Mouse (Mus musculus) hindbrain, embryonic 16.5 days (tissue): Measurements from ENCODE around the gene Sugct. TPM values are rescaled to one million over a fixed set of nuclear protein-coding genes. Genes with fewer than 3 reads are reported as not detected.

Experiments used
- ATAC-seq: fragments of 200-750 bp; cut with Nextera tagmentation; 2 replicates; pipeline ENCODE4 v1.8.0; 2017; ENCODE audit warnings: moderate TSS enrichment, moderate library complexity
- H3K27ac ChIP-seq: fragments of 300-500 bp; sonication (generic); 2 replicates; pipeline ENCODE4 v1.5.1; 2014; ENCODE audit warnings: low read depth, mild to moderate bottlenecking, control low read depth, low read length, moderate library complexity
- H3K27me3 ChIP-seq: fragments of 300-500 bp; sonication (generic); replicated peaks from 2 replicates; pipeline ENCODE4 v1.6.1; 2014; ENCODE audit warnings: low read length; ENCODE audit not compliant: control insufficient read depth, insufficient read depth
- H3K36me3 ChIP-seq: fragments of 300-500 bp; sonication (generic); 2 replicates; pipeline ENCODE4 v1.6.1; 2014; ENCODE audit warnings: mild to moderate bottlenecking, low read length, moderate library complexity, mixed read lengths; ENCODE audit not compliant: control insufficient read depth, insufficient read depth
- H3K4me1 ChIP-seq: fragments of 300-500 bp; sonication (generic); 2 replicates; pipeline ENCODE4 v1.6.1; 2014; ENCODE audit warnings: low read depth, low read length; ENCODE audit not compliant: control insufficient read depth, insufficient read depth
- H3K4me2 ChIP-seq: fragments of 300-500 bp; sonication (generic); 2 replicates; pipeline ENCODE4 v1.6.1; 2014; ENCODE audit warnings: mild to moderate bottlenecking, low read length, control low read depth, moderate library complexity
- H3K4me3 ChIP-seq: fragments of 300-500 bp; sonication (generic); 2 replicates; pipeline ENCODE4 v1.5.1; 2014; ENCODE audit warnings: mild to moderate bottlenecking, low read length, control low read depth, moderate library complexity
- H3K9ac ChIP-seq: fragments of 300-500 bp; sonication (generic); 2 replicates; pipeline ENCODE4 v1.6.1; 2014; ENCODE audit warnings: low read depth, mild to moderate bottlenecking, control low read depth, low read length, moderate library complexity
- H3K9me3 ChIP-seq: fragments of 300-500 bp; sonication (generic); 2 replicates; pipeline ENCODE4 v1.6.1; 2014; ENCODE audit warnings: mild to moderate bottlenecking, low read length, moderate library complexity; ENCODE audit not compliant: control insufficient read depth
- WGBS: fragments of 180-500 bp; shearing (Covaris S2); extraction: QIAGEN DNeasy Blood & Tissue Kit; methylation state at CpG from one replicate; pipeline ENCODE4 v1.1.7; 2014; 5-methylcytosine and 5-hydroxymethylcytosine counted together
- polyA plus RNA-seq: library from polyadenylated mRNA; unstranded; fragments of >200 nt; fragmentation: Nextera tagmentation; extraction: Ambion mirVana; gene quantifications from 2 replicates; pipeline ENCODE4 v1.2.1, GENCODE M21; 2015

Sugct gene
- polyA plus RNA-seq, 1 experiment from 2014 or later, result 3.6 TPM

GRCm38 (mm10) chr13:17038341-17038740 is 657.0 kb downstream of the Sugct start:
- no peaks in the 10 kb centered on the region for H3K27me3 ChIP-seq
- no peak for ATAC-seq
- no peaks in the 10 kb centered on the region for H3K4me1 ChIP-seq
- H3K36me3 ChIP-seq, result no peaks in the 10 kb centered on the region
- no peak overlapping the region for H3K4me3 ChIP-seq
- no peaks in the 10 kb centered on the region for H3K9me3 ChIP-seq
- H3K9ac ChIP-seq, result no peak overlapping the region
- WGBS, result 85% methylated on average over 4 of the region's 4 CpGs
- H3K27ac ChIP-seq, result no peak overlapping the region
- no peak overlapping the region for H3K4me2 ChIP-seq

GRCm38 (mm10) chr13:17037899-17038298 is 657.5 kb downstream of the Sugct start:
- Histone ChIP-seq H3K4me3 (no peak overlapping the region), H3K4me2 (no peak overlapping the region), H3K9ac (no peak overlapping the region), H3K27ac (no peak overlapping the region), H3K9me3 (no peaks in the 10 kb centered on the region), H3K27me3 (no peaks in the 10 kb centered on the region), H3K4me1 (no peaks in the 10 kb centered on the region), H3K36me3 (no peaks in the 10 kb centered on the region)
- 81% methylated on average over 3 of the region's 3 CpGs for WGBS
- ATAC-seq, result no peak

- no peaks in the 10 kb centered on the region for H3K4me1 ChIP-seq
- no peak overlapping the region for H3K9ac ChIP-seq
- no peak overlapping the region for H3K4me3 ChIP-seq
- H3K27ac ChIP-seq, result no peak overlapping the region
- 86% methylated on average over 1 of the region's 1 CpGs for WGBS
- no peaks in the 10 kb centered on the region for H3K36me3 ChIP-seq
- H3K27me3 ChIP-seq, result no peaks in the 10 kb centered on the region
- H3K4me2 ChIP-seq, result no peak overlapping the region
- H3K9me3 ChIP-seq, result peaks cover 2% of the 10 kb centered on the region; the same call in 1 of the 2 replicates
- ATAC-seq, result no peak
These were observed 664.6 kb downstream of the Sugct start for GRCm38 (mm10) chr13:17030761-17031160.

GRCm38 (mm10) chr13:17028595-17028994 is 666.8 kb downstream of the Sugct start:
- H3K4me2 ChIP-seq, result no peak overlapping the region
- no peaks in the 10 kb centered on the region for H3K27me3 ChIP-seq
- peaks cover 2% of the 10 kb centered on the region; the same call in 1 of the 2 replicates for H3K9me3 ChIP-seq
- no peaks in the 10 kb centered on the region for H3K36me3 ChIP-seq
- no peak overlapping the region for H3K9ac ChIP-seq
- ATAC-seq, result no peak
- no peak overlapping the region for H3K4me3 ChIP-seq
- WGBS, result 43% methylated on average over 3 of the region's 3 CpGs
- no peaks in the 10 kb centered on the region for H3K4me1 ChIP-seq
- no peak overlapping the region for H3K27ac ChIP-seq

- Histone ChIP-seq H3K9me3 (peaks cover 2% of the 10 kb centered on the region; the same call in 1 of the 2 replicates), H3K9ac (no peak overlapping the region), H3K4me3 (no peak overlapping the region), H3K36me3 (no peaks in the 10 kb centered on the region), H3K4me2 (no peak overlapping the region), H3K27ac (no peak overlapping the region), H3K4me1 (no peaks in the 10 kb centered on the region), H3K27me3 (no peaks in the 10 kb centered on the region)
- no peak for ATAC-seq
- WGBS, result 94% methylated on average over 4 of the region's 4 CpGs
These were observed 667.4 kb downstream of the Sugct start for GRCm38 (mm10) chr13:17027846-17028529.

- H3K36me3 ChIP-seq, result no peaks in the 10 kb centered on the region
- no peaks in the 10 kb centered on the region for H3K4me1 ChIP-seq
- no peak overlapping the region for H3K4me3 ChIP-seq
- H3K27ac ChIP-seq, result no peak overlapping the region
- peaks cover 2% of the 10 kb centered on the region; the same call in 1 of the 2 replicates for H3K9me3 ChIP-seq
- 72% methylated on average over 2 of the region's 2 CpGs for WGBS
- no peak overlapping the region for H3K4me2 ChIP-seq
- H3K27me3 ChIP-seq, result no peaks in the 10 kb centered on the region
- H3K9ac ChIP-seq, result no peak overlapping the region
- no peak for ATAC-seq
These were observed 668.4 kb downstream of the Sugct start for GRCm38 (mm10) chr13:17027001-17027400.

- H3K4me1 ChIP-seq, result no peaks in the 10 kb centered on the region
- no peak overlapping the region for H3K4me3 ChIP-seq
- no peak overlapping the region for H3K9ac ChIP-seq
- ATAC-seq, result no peak
- no peaks in the 10 kb centered on the region for H3K9me3 ChIP-seq
- H3K27me3 ChIP-seq, result no peaks in the 10 kb centered on the region
- 89% methylated on average over 2 of the region's 2 CpGs for WGBS
- no peaks in the 10 kb centered on the region for H3K36me3 ChIP-seq
- H3K27ac ChIP-seq, result no peak overlapping the region
- H3K4me2 ChIP-seq, result no peak overlapping the region
These were observed 698.9 kb downstream of the Sugct start for GRCm38 (mm10) chr13:16996464-16996863.

- Histone ChIP-seq H3K9me3 (no peaks in the 10 kb centered on the region), H3K4me2 (no peak overlapping the region), H3K27ac (no peak overlapping the region), H3K4me1 (no peaks in the 10 kb centered on the region), H3K4me3 (no peak overlapping the region), H3K9ac (no peak overlapping the region), H3K36me3 (no peaks in the 10 kb centered on the region), H3K27me3 (no peaks in the 10 kb centered on the region)
- ATAC-seq, result no peak
- 79% methylated on average over 3 of the region's 3 CpGs for WGBS
These were observed 700.0 kb downstream of the Sugct start for GRCm38 (mm10) chr13:16995321-16995720.

- Histone ChIP-seq H3K36me3 (no peaks in the 10 kb centered on the region), H3K9me3 (no peaks in the 10 kb centered on the region), H3K9ac (no peak overlapping the region), H3K4me1 (no peaks in the 10 kb centered on the region), H3K27ac (no peak overlapping the region), H3K27me3 (no peaks in the 10 kb centered on the region), H3K4me3 (no peak overlapping the region), H3K4me2 (no peak overlapping the region)
- 51% methylated on average over 6 of the region's 6 CpGs for WGBS
- ATAC-seq, result peak; percentile 34; the same call in 1 of the 2 replicates
These were observed 717.6 kb downstream of the Sugct start for GRCm38 (mm10) chr13:16977743-16978142.
